Mouse (Mus musculus) kidney, adult 2 months (tissue): ENCODE measurements around the gene Atp5d. TPM values are rescaled to one million over a fixed set of nuclear protein-coding genes. Genes with fewer than 3 reads are reported as not detected.

Experiments
- DNase-seq: peaks from one replicate; pipeline ENCODE4 v3.0.0; 2021
- H3K27ac ChIP-seq: fragments of 200-500 bp; 2 replicates; pipeline ENCODE4 v1.5.1; 2012; ENCODE audit warnings: low read depth, low read length, control low read depth, inconsistent platforms; ENCODE audit not compliant: insufficient read depth
- H3K27me3 ChIP-seq: fragments of 200-500 bp; replicated peaks from 2 replicates; pipeline ENCODE4 v1.6.1; 2012; ENCODE audit warnings: mild to moderate bottlenecking, moderate library complexity, low read length, inconsistent platforms; ENCODE audit not compliant: control insufficient read depth, insufficient read depth
- H3K36me3 ChIP-seq: fragments of 200-500 bp; 2 replicates; pipeline ENCODE4 v1.6.1; 2012; ENCODE audit warnings: mild to moderate bottlenecking, moderate library complexity, low read length, inconsistent platforms; ENCODE audit not compliant: control insufficient read depth, insufficient read depth
- H3K4me1 ChIP-seq: fragments of 200-500 bp; 2 replicates; pipeline ENCODE4 v1.6.1; 2011; ENCODE audit warnings: low read length; ENCODE audit not compliant: control insufficient read depth, insufficient read depth
- H3K4me3 ChIP-seq: fragments of 200-500 bp; 2 replicates; pipeline ENCODE4 v1.5.1; 2011; ENCODE audit warnings: mild to moderate bottlenecking, low read depth, low read length, control low read depth; ENCODE audit not compliant: insufficient read depth
- CTCF ChIP-seq: fragments of 200-500 bp; conservative IDR thresholded peaks from 2 replicates; pipeline ENCODE4 v1.5.1; 2011; ENCODE audit warnings: low read depth, mild to moderate bottlenecking, control low read depth, low read length, moderate library complexity, mixed read lengths; ENCODE audit not compliant: insufficient read depth, insufficient read length
- POLR2A ChIP-seq: fragments of 200-500 bp; IDR thresholded peaks from one replicate; pipeline ENCODE4 v1.6.1; 2011; ENCODE audit warnings: low read depth, low read length, control low read depth
- WGBS: fragments of 180-500 bp; shearing (Covaris S2); methylation state at CpG from one replicate; pipeline ENCODE4 v1.1.7; 2018; 5-methylcytosine and 5-hydroxymethylcytosine counted together
- polyA plus RNA-seq: library from polyadenylated mRNA; depleted of rRNA; stranded (reverse); fragments of >200 nt; gene quantifications from 2 replicates; pipeline ENCODE4 v1.2.3, GENCODE M21; 2012

The Atp5d gene
- polyA plus RNA-seq, 1 experiment = 1,948 TPM

DNA sequence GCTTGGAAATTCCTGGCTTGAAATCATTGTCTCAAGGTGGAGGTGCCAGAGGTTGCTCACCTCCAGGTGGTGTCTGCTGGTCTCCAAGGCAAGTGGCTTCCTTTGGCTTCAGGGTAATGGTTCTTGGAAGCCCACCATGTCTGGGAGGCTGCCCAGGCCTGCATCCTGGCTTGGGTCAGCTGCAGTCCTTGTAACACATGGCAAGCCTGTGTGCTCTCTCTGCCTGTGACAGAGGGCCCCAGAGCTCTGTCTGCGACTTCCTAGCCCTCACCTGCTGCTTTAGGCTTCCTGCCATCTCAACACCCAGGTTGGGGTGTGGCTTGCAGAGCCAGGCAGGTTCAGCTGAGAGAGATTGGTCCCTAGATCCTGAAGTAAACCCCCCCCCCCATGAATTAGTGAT, 20.7 kb upstream of the Atp5d start:
- Histone ChIP-seq H3K4me3 (peak overlapping the region; percentile 86), H3K4me1 (peaks cover 9% of the 10 kb centered on the region; the same call in 1 of the 2 replicates), H3K27me3 (no peaks in the 10 kb centered on the region), H3K27ac (peak overlapping the region; percentile 58), H3K36me3 (no peaks in the 10 kb centered on the region)
- TF ChIP-seq CTCF (no peak), POLR2A (no peak)
- no peak for DNase-seq
- WGBS = 7% methylated on average over 1 of the region's 1 CpGs

DNA sequence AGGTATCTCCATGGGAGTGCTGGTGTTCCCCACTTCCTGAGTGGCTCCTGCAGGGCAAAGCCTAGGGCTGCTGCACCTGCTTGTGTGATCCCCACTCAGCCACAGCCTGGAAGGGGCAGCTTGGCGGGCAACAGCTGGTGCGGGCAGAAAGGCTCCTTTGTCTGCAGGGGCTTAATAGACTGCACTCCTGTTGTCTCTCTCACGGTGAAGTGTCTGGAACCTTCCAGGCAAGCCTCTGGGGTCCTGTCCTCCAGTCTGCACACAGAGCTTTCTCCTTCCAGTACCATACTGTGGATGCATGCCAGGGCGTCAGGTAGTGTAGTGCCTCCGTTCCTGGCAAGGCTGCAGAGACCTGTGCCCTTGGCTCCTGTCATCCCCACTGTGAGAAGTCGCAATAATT, 19.9 kb upstream of the Atp5d start:
- Histone ChIP-seq H3K4me3 (no peak overlapping the region), H3K36me3 (no peaks in the 10 kb centered on the region), H3K27ac (no peak overlapping the region), H3K27me3 (no peaks in the 10 kb centered on the region), H3K4me1 (peaks cover 9% of the 10 kb centered on the region; the same call in 1 of the 2 replicates)
- TF ChIP-seq POLR2A = no peak
- no peak for TF ChIP-seq CTCF
- no peak for DNase-seq
- WGBS = 61% methylated on average over 6 of the region's 6 CpGs

DNA sequence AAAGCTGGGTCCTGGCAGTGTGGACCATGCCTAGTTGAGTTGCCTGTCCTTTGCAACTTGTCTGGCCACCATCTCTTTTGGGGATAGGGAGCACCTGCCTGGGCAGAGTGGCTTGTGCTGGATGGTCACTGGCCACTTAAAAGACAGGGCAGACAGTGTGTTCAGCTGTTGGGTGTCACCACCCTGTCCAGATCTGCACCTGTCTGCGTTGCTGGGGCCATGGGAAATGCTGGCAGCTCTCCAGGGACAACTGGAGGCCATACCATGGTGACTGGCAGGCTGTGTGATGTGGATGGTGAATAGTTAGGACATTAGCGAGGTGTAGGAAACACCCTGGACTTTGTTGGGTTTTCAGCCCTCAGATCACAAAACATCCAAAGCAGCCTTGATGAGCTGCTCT, 18.3 kb upstream of the Atp5d start:
- Histone ChIP-seq H3K27ac (no peak overlapping the region), H3K4me3 (no peak overlapping the region), H3K4me1 (peaks cover 9% of the 10 kb centered on the region; the same call in 1 of the 2 replicates), H3K27me3 (no peaks in the 10 kb centered on the region), H3K36me3 (no peaks in the 10 kb centered on the region)
- TF ChIP-seq POLR2A (no peak), CTCF (no peak)
- 46% methylated on average over 2 of the region's 2 CpGs for WGBS
- DNase-seq = no peak

DNA sequence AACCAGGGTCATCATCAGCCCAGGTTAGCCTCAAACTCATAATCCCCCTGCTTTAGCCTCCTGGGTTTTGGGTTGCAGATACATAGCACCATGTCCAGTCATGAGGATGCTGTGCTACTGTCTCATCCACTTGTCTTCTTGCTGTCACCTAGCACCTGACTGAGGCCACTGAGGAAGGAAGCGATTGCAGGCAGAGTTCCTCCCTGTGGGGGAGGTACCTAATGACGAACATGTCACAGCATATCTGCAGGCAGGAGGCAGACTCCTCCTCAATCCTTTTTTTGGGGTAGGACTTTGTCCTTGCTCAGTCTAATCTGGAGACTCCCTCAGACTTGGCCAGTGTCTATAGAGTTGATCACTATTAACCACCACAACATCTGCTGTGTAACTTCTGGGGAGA, 16.8 kb upstream of the Atp5d start:
- no peak for TF ChIP-seq CTCF
- H3K36me3 ChIP-seq = no peaks in the 10 kb centered on the region

DNA sequence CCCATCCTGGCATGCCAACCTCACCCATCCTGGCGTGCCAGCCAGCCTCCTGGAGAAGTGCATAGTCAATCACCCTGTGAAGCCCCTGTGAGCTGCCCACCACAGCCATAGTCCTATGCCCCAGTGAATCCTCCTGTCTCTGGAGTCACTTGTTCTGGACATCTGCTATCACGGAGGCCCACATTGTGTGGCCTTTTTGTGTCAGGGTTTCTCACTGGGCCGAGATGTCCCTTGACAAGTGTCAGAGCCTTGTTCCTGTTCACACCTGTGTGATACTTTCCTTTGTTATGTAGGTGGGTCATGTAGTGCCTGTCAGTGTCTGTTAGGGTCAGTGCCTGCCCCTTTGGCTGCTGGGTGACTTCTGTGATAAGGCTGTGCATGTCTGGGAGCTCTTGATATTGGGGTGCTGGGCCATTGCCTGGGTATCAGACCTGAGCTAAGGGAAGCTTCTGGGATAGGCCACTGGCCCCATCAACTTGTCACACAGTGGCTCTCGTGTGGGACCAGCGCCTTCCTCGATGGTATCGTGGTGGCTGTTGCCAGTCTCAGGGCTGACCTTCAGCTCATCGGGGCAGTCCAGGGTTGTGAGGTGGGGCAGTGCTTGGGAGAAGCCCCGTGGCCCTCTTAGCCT, 14.4 kb upstream of the Atp5d start:
- 0 out of 2 replicates have a peak, but pooled peaks cover 1% of the 10 kb centered on the region for H3K4me1 ChIP-seq
- no peak for DNase-seq
- no peak overlapping the region for H3K4me3 ChIP-seq
- WGBS = 86% methylated on average over 9 of the region's 9 CpGs
- no peak overlapping the region for H3K27ac ChIP-seq
- TF ChIP-seq POLR2A (no peak), CTCF (no peak)
- H3K36me3 ChIP-seq = peaks cover 3% of the 10 kb centered on the region; the same call in 1 of the 2 replicates
- H3K27me3 ChIP-seq = no peaks in the 10 kb centered on the region

More for the DNA sequence above, 16.8 kb upstream of the Atp5d start:
- H3K27me3 ChIP-seq = no peaks in the 10 kb centered on the region
- H3K27ac ChIP-seq = no peak overlapping the region
- H3K4me1 ChIP-seq = peaks cover 9% of the 10 kb centered on the region; the same call in 1 of the 2 replicates
- no peak overlapping the region for H3K4me3 ChIP-seq
- no peak for DNase-seq
- WGBS = 46% methylated on average over 2 of the region's 2 CpGs

DNA sequence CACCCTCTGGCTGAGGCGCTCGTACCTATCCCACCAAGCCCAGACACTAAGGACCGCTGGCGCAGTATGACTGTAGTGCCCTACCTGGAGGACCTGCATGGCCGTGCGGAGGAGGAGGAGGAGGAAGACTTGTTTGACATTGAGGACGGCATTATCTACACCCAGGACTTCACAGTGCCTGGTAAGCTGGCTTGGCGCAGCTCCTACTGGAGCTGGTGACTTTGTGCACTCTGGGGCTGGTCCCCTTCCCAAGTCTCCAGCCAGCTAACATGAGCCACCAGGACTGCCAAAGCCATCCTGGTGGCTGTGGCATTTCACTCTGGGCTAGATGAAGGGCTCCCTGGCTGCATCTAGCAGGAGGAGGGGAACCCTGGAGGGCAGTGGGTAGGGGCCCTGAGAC, 10.5 kb upstream of the Atp5d start:
- Histone ChIP-seq H3K4me3 (no peak overlapping the region), H3K4me1 (peaks cover 16% of the 10 kb centered on the region; the same call in 1 of the 2 replicates), H3K27me3 (no peaks in the 10 kb centered on the region), H3K27ac (no peak overlapping the region), H3K36me3 (peaks cover 3% of the 10 kb centered on the region; the same call in 1 of the 2 replicates)
- TF ChIP-seq POLR2A (no peak), CTCF (no peak)
- DNase-seq = no peak
- 93% methylated on average over 8 of the region's 8 CpGs for WGBS

DNA sequence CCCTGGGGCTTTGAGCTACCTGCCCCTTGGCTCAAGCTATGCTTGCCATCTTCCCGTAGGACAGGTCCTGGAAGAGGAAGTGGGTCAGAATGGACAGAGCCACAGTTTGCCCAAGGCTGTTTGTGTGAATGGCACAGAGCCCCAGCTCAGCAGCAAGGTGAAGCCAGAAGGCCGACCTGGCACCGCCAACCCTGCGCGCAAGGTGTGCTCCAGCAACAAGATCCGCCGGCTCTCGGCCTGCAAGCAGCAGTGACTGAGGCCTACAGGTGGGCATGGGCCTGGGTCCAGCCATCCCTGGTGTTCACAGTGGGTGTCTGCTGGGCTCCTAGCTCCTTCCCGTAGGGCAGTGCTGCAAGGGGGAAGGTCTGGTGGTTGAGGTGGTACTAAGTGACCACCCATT, 8.6 kb upstream of the Atp5d start:
- 71% methylated on average over 9 of the region's 9 CpGs for WGBS
- no peak overlapping the region for H3K4me3 ChIP-seq
- peak; percentile 43 for DNase-seq
- peak overlapping the region; percentile 34; the same call in 1 of the 2 replicates for H3K27ac ChIP-seq
- peaks cover 16% of the 10 kb centered on the region; the same call in 1 of the 2 replicates for H3K4me1 ChIP-seq
- H3K36me3 ChIP-seq = peaks cover 3% of the 10 kb centered on the region; the same call in 1 of the 2 replicates
- H3K27me3 ChIP-seq = no peaks in the 10 kb centered on the region
- TF ChIP-seq POLR2A (no peak), CTCF (no peak)
